Mouse (Mus musculus): ENCODE data around the gene Mctp1.
A peak's percentile ranks its signal among the peaks of the same experiment; 100 is the strongest.
"Not testable (repeated sequence)": the region's sequence is repeated elsewhere in the genome, so short reads cannot be mapped to it uniquely, and the experiment has no call there.

Gene Mctp1

GRCm38 (mm10) chr13:76932933-76933332, 548.6 kb downstream of the Mctp1 start:
- no peak for DNase-seq (ENCODE audit: low read depth)

- no peak for DNase-seq (ENCODE audit: low read depth)
Measured at GRCm38 (mm10) chr13:76949234-76949633, 564.9 kb downstream of the Mctp1 start.

- no peak for DNase-seq (ENCODE audit: low read depth)
Measured at GRCm38 (mm10) chr13:76967588-76967987, 583.3 kb downstream of the Mctp1 start.

- DNase-seq (ENCODE audit: low read depth) = peak; percentile 9
Measured at GRCm38 (mm10) chr13:76969386-76969785, 585.1 kb downstream of the Mctp1 start.

GRCm38 (mm10) chr13:76971046-76971445, 586.7 kb downstream of the Mctp1 start:
- not testable (repeated sequence) for DNase-seq (ENCODE audit: low read depth)

GRCm38 (mm10) chr13:77002628-77003027, 618.3 kb downstream of the Mctp1 start:
- DNase-seq (ENCODE audit: low read depth) = no peak

- DNase-seq (ENCODE audit: low read depth) = no peak
Measured at GRCm38 (mm10) chr13:77003684-77004083, 619.3 kb downstream of the Mctp1 start.

- no peak for DNase-seq (ENCODE audit: low read depth)
Measured at GRCm38 (mm10) chr13:77018851-77019250, 634.5 kb downstream of the Mctp1 start.

GRCm38 (mm10) chr13:77029594-77029993, 645.3 kb downstream of the Mctp1 start:
- no peak for DNase-seq (ENCODE audit: low read depth)

- no peak for DNase-seq (ENCODE audit: low read depth)
Measured at GRCm38 (mm10) chr13:77043375-77043774, 659.0 kb downstream of the Mctp1 start.

GRCm38 (mm10) chr13:77045375-77045774, 661.0 kb downstream of the Mctp1 start:
- peak; percentile 5 for DNase-seq (ENCODE audit: low read depth)

- DNase-seq (ENCODE audit: low read depth) = no peak
Measured at GRCm38 (mm10) chr13:77046416-77046815, 662.1 kb downstream of the Mctp1 start.

GRCm38 (mm10) chr13:77047179-77047931, 663.0 kb downstream of the Mctp1 start:
- DNase-seq (ENCODE audit: low read depth) = no peak

- DNase-seq (ENCODE audit: low read depth) = no peak
Measured at GRCm38 (mm10) chr13:77048461-77048860, 664.1 kb downstream of the Mctp1 start.

- no peak for DNase-seq (ENCODE audit: low read depth)
Measured at GRCm38 (mm10) chr13:77049736-77050135, 665.4 kb downstream of the Mctp1 start.

- no peak for DNase-seq (ENCODE audit: low read depth)
Measured at GRCm38 (mm10) chr13:77063221-77063620, 678.9 kb downstream of the Mctp1 start.

- DNase-seq (ENCODE audit: low read depth) = no peak
Measured at GRCm38 (mm10) chr13:77068847-77069246, 684.5 kb downstream of the Mctp1 start.

- DNase-seq (ENCODE audit: low read depth) = no peak
Measured at GRCm38 (mm10) chr13:77072030-77072429, 687.7 kb downstream of the Mctp1 start.
